Mouse (Mus musculus) heart, postnatal 14 days (tissue): Measurements from ENCODE around the gene Polr3a. TPM values are rescaled to one million over a fixed set of nuclear protein-coding genes. Genes with fewer than 3 reads are reported as not detected.
"Not testable (repeated sequence)": the region's sequence is repeated elsewhere in the genome, so short reads cannot be mapped to it uniquely, and the experiment has no call there.

Source experiments
- DNase-seq, 2 experiments: peaks; one replicate each; pipeline ENCODE4 v3.0.0; 2021 to 2022
- intact Hi-C: fragments of 180-260 bp; cut with DNase I; formaldehyde crosslinking; loops from one replicate; pipeline ENCODE4 v1.15.1; 2025
- total RNA-seq, 2 experiments: library from RNA; stranded (reverse); gene quantifications; 2 replicates each; pipeline ENCODE4 v1.2.3; 2021

The Polr3a gene
- total RNA-seq, 2 experiments from 2014 or later = 12.4 to 13.3 TPM

DNA sequence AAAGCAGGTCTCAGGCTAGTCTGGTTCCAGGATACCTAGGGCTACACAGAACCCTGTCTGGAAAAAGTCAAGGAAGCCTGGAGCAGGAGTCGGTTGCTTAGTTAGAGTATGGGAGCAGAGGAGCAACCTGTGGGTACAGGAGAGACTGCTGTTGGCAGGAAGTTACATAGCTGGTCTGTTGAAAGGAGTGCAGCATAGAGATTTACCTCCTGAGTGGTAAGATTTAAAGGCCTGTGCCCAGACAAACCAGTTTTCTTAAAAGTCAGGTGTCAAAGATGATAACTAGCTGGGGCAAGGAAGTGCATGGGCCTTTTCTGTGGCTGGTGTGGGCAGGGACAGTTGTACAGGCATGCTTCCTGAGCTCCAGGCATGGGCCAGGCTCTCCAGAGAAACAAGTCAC lies 10.6 kb upstream of the Polr3a start:
- DNase-seq = no peak
- intact Hi-C loops = loop anchor here (5.0 to 10.0 kb wide), 2 partner anchors 960 to 1197 kb away; partner anchors contain the start of genes Ppif and Zmiz1

GRCm38 (mm10) chr14:24496507-24496906 lies 9.6 kb upstream of the Polr3a start:
- DNase-seq = peak; percentile 21 to 23
- intact Hi-C loops = loop anchor here (5.0 to 10.0 kb wide), 2 partner anchors 961 to 1198 kb away; partner anchors contain the start of genes Ppif and Zmiz1

GRCm38 (mm10) chr14:24493256-24493655 lies 6.4 kb upstream of the Polr3a start:
- intact Hi-C loops = loop anchor here (10.0 kb wide), 1 partner anchor 1202 kb away; the partner anchor contains the start of gene Ppif
- DNase-seq = no peak

- intact Hi-C loops = loop anchor here (10.0 kb wide), 1 partner anchor 1203 kb away; the partner anchor contains the start of gene Ppif
Measured at GRCm38 (mm10) chr14:24491266-24491981, 4.6 kb upstream of the Polr3a start.

DNA sequence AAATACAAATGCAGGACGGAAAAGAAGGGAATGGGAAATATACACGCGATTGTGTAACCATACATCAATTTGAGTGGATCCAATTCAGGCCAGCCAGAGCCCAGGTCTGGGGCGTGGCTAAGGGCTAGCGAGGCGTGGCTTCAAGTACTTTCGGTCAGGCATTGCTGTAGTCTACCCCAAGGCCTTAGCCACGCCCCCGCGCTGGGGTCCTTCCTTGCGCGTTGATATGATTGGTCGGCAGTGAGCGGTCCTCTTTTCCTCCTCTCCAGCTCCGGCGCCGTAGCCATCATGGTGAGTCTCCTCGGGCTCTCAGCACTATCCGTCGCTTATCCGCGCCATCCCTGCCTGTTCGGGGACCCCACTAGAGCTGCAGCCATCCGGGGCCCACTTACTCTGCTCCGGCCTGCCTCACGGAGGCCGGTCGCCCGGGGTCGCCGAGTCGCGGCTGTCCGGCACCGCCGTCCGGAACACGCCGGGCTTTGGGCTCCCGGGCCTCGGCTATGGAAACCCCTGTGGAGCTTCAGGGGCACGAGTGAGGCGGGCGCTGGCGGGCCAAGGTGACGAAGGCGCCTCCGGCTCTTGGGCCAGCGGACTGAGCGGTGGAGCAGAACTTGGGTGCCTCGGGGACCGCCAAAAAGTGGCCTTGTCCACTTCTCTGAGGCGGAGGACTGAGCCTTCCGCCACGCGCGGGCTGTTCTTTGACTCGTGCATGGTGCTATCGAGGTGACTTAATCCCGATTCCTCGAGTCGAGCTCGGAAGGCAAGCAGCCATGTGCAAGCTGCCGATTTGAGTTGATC lies 3.8 kb upstream of the Polr3a start:
- intact Hi-C loops = loop anchor here (10.0 kb wide), 1 partner anchor 1204 kb away; the partner anchor contains the start of gene Ppif
- DNase-seq = peak; percentile 96

More at GRCm38 (mm10) chr14:24491266-24491981, 4.6 kb upstream of the Polr3a start:
- DNase-seq = no peak

- not testable (repeated sequence) for DNase-seq
- intact Hi-C loops = loop anchor here (10.0 kb wide), 1 partner anchor 1205 kb away; the partner anchor contains the start of gene Ppif
Measured at GRCm38 (mm10) chr14:24489772-24490171, 2.9 kb upstream of the Polr3a start.

DNA sequence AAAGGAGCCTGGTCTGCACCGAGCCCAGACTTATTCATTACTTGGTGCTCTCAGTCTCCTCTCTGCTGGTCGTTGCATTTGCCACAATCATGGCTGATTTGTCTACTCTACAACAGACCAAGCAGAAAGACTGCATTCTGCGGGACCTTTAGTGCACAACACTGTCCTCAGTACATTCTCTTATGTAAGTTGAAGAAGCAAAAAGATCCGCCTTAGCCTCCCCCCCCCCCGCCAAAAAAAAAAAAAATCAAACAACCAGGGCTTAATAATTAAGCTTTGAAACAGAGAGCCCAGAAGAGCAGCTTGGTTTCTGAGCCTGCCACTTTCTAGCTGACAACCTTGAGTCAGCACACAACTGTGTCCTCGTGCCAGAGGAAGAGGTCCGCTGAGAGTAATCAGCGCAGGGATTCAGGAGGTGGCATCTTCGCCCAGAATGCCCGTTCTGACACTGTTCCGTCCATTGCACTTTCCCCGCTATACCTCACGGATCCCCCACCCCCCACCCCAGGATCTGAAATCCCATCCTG lies 554 bp downstream of the Polr3a start:
- intact Hi-C loops = no loop called here
- DNase-seq = no peak

DNA sequence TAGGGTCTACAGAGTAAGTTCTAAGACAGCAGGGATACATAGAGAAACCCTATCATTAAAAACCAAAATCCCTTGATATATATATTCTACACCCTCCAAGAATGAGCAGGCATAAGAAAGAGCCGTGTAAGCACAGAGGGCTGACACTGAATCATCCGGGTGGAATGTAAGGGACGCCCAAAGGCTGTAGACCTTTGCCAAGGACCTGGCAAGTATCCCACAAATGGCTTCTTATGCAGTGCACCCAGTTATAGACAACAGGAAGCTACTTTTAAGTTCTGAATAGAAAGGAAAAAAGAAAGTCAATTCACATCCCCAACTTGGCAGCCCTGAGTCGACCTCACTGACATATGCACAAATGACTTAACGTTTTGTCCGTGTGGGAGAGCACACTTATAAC lies 18.1 kb downstream of the Polr3a start:
- intact Hi-C loops = no loop called here
- DNase-seq = no peak

DNA sequence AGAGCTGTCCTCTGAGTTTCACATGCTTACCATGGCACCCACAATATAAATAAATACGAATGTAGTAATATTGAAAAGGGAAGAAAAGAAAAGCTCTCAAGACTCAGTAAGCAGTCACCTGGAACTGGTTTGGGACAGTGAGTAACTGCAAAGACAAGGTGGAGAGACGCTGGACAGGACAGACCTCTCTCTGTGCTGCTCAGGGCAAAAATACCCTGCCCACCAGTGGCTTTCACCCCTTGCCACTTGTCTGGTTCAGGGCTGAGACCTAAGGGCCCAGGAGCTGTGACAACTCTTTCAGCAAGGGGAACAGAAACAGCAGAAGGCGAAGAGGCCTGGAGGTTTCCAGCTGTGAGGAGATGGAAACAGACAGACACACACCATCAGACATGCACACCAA lies 28.7 kb downstream of the Polr3a start:
- intact Hi-C loops = no loop called here
- DNase-seq = no peak

DNA sequence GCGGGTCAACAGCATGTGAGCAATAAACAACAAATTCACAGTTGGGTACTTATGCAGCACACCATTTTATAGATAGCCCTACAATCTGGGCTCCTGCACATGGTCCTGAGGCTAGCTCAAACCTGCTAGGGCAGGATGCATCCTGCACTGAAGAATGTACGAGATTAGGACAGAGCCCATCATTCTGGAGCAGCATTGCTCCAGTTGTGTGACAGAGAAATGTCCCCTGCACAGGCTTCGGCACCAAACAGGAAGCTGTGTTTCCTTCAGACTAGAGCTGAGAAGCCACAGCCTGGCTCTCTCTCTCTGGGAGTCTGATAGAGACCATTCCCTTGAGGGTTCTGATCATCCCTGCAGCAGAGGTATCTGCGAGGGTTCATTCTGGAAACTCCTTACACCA lies 43.3 kb downstream of the Polr3a start:
- DNase-seq, intact Hi-C loops: not testable (repeated sequence)

Other genes with a start within 250 kb of the Polr3a start
- gene Dlg5, start 241.1 kb downstream of the Polr3a start, total RNA-seq = 10 to 100 TPM; 10.4 to 14.1 TPM
- gene E330034G19Rik, start 193.8 kb downstream of the Polr3a start, total RNA-seq = not detected
- 100 to 1,000 TPM; 816 to 895 TPM for gene Rps24, start 67 bp upstream of the Polr3a start, total RNA-seq